Mouse (Mus musculus) limb, embryonic 11.5 days (tissue): Measurements from ENCODE around the gene Gm49396. TPM values are rescaled to one million over a fixed set of nuclear protein-coding genes. Genes with fewer than 3 reads are reported as not detected.
A peak's percentile ranks its signal among the peaks of the same experiment; 100 is the strongest.

ENCODE experiments used
- ATAC-seq: fragments of 200-750 bp; cut with Nextera tagmentation; 2 replicates; pipeline ENCODE4 v1.8.0; 2017; ENCODE audit warnings: low read depth; ENCODE audit not compliant: insufficient number of reproducible peaks, low FRiP score, low TSS enrichment
- DNase-seq: peaks from one replicate; pipeline ENCODE4 v3.0.0-alpha.2; 2015; ENCODE audit warnings: low spot score
- H3K27ac ChIP-seq: fragments of 300-500 bp; sonication (generic); replicated peaks from 2 replicates; pipeline ENCODE4 v1.5.1; 2014; ENCODE audit warnings: low read depth, mild to moderate bottlenecking, low read length
- H3K27me3 ChIP-seq: fragments of 300-500 bp; sonication (generic); 2 replicates; pipeline ENCODE4 v1.6.1; 2014; ENCODE audit warnings: mild to moderate bottlenecking, low read length, mixed read lengths; ENCODE audit not compliant: control insufficient read depth, insufficient read depth
- H3K36me3 ChIP-seq: fragments of 300-500 bp; sonication (generic); 2 replicates; pipeline ENCODE4 v1.6.1; 2014; ENCODE audit warnings: mild to moderate bottlenecking, low read length, moderate library complexity, mixed read lengths; ENCODE audit not compliant: control insufficient read depth, insufficient read depth
- H3K4me1 ChIP-seq: fragments of 300-500 bp; sonication (generic); 2 replicates; pipeline ENCODE4 v1.6.1; 2014; ENCODE audit warnings: low read length, mixed read lengths; ENCODE audit not compliant: control insufficient read depth, insufficient read depth
- H3K4me2 ChIP-seq: fragments of 300-500 bp; sonication (generic); 2 replicates; pipeline ENCODE4 v1.6.1; 2014; ENCODE audit warnings: low read depth, mild to moderate bottlenecking, moderate library complexity; ENCODE audit not compliant: severe bottlenecking
- H3K4me3 ChIP-seq: fragments of 300-500 bp; sonication (generic); 2 replicates; pipeline ENCODE4 v1.5.1; 2014; ENCODE audit warnings: low read depth, low read length
- H3K9ac ChIP-seq: fragments of 300-500 bp; sonication (generic); 2 replicates; pipeline ENCODE4 v1.6.1; 2014; ENCODE audit warnings: mild to moderate bottlenecking, low read length
- H3K9me3 ChIP-seq: fragments of 300-500 bp; sonication (generic); 2 replicates; pipeline ENCODE4 v1.6.1; 2016; ENCODE audit warnings: low read length; ENCODE audit not compliant: control insufficient read depth
- WGBS: fragments of 180-500 bp; shearing (Covaris S2); extraction: QIAGEN DNeasy Blood & Tissue Kit; methylation state at CpG from one replicate; pipeline ENCODE4 v1.1.7; 2014; 5-methylcytosine and 5-hydroxymethylcytosine counted together
- polyA plus RNA-seq: library from polyadenylated mRNA; unstranded; fragments of >200 nt; fragmentation: Nextera tagmentation; extraction: Ambion mirVana; gene quantifications from 2 replicates; pipeline ENCODE4 v1.2.1, GENCODE M21; 2014

The Gm49396 gene
- polyA plus RNA-seq, 1 experiment from 2014 or later, result 6.0 TPM

- Histone ChIP-seq H3K4me3 (no peak overlapping the region), H3K9me3 (no peaks in the 10 kb centered on the region), H3K4me2 (no peak overlapping the region), H3K36me3 (peaks cover 5% of the 10 kb centered on the region; the same call in 1 of the 2 replicates), H3K9ac (no peak overlapping the region), H3K4me1 (peaks cover 8% of the 10 kb centered on the region; the same call in 1 of the 2 replicates), H3K27me3 (no peaks in the 10 kb centered on the region), H3K27ac (no peak overlapping the region)
- WGBS, result 79% methylated on average over 2 of the region's 2 CpGs
- no peak for ATAC-seq
- DNase-seq, result no peak
These were observed 13.3 kb upstream of the Gm49396 start for GRCm38 (mm10) chr7:30549880-30550279.

DNA sequence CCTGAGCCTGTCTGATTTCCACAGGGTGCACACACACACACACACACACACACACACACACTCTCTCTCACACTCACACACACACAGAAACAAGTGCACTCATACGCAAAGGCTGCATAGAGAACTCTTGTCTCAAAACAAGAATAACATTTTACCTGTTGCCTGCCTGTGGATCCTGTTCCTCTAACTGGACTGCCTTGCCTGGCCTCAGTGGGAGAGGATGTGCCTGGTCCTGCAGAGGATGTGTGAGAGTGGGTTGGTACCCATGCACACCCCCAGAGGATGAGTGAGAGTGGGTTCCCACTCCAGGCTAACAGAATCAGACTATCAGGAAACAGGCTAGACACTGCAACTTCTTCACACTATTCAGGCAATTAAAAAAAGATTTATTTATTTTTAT, 12.5 kb upstream of the Gm49396 start:
- no peak overlapping the region for H3K4me3 ChIP-seq
- no peak overlapping the region for H3K4me2 ChIP-seq
- H3K9me3 ChIP-seq, result no peaks in the 10 kb centered on the region
- 100% methylated on average over 1 of the region's 1 CpGs for WGBS
- H3K9ac ChIP-seq, result no peak overlapping the region
- H3K4me1 ChIP-seq, result peaks cover 8% of the 10 kb centered on the region; the same call in 1 of the 2 replicates
- DNase-seq (no peak), ATAC-seq (no peak)
- H3K36me3 ChIP-seq, result peaks cover 7% of the 10 kb centered on the region; the same call in 1 of the 2 replicates
- no peaks in the 10 kb centered on the region for H3K27me3 ChIP-seq
- no peak overlapping the region for H3K27ac ChIP-seq

GRCm38 (mm10) chr7:30551445-30552101, 11.6 kb upstream of the Gm49396 start:
- H3K27ac ChIP-seq, result peak overlapping the region; percentile 97
- H3K4me3 ChIP-seq, result peak overlapping the region; percentile 55
- no peaks in the 10 kb centered on the region for H3K27me3 ChIP-seq
- peak overlapping the region; percentile 79 for H3K9ac ChIP-seq
- H3K4me1 ChIP-seq, result peaks cover 8% of the 10 kb centered on the region; the same call in 1 of the 2 replicates
- DNase-seq (no peak), ATAC-seq (peak; percentile 58)
- peaks cover 7% of the 10 kb centered on the region; the same call in 1 of the 2 replicates for H3K36me3 ChIP-seq
- WGBS, result 3% methylated on average over 10 of the region's 10 CpGs
- H3K4me2 ChIP-seq, result peak overlapping the region; percentile 82
- no peaks in the 10 kb centered on the region for H3K9me3 ChIP-seq

DNA sequence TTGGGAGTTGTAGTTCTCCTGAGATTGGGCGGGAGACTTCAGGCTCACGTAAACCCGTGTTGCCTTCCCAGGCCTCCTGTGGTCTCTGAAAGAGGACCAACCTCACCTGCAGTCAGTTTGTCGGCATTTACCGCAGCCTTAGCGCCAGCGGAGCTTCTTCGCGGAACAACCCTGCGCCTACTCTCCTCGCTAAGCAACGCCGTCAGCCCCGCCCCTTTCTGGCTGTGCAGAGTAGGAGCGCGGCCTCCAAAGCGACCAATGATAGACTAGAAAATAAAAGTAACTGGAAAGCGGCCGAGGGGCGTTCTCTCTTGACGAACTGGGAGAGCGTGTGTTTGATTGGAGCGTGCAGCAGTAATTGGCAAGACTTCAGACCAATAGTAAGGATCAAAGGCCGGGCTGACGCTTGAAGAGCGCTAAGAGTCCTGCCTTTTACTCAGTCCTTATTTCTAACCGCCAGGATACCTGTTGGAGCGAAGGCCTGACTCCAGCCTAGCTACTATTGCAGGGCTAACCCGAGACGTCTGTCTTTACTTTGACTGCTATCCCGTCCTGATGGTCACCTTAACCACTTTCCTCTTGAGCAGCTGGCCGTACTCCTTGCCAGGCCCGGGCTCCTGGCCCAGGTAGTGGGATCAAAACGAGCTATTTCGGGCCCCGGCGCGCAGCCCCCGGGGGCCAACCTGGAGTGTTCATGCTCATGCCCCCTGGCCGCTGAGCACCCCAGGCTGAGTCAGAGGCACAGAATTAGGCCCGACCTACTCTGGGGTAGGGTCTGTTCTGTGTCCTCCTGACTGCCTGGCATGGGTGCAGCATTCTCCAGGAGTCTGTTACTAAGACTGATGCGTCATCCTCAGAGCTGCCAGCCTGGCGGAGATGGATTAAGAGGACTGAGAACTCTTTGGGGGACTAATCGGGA, 10.8 kb upstream of the Gm49396 start, which contains the start of the genes Hspb6 and Proser3:
Hspb6 (plus strand) TSS at position 77 of the 919 bp plus-strand sequence.
Proser3 (minus strand) TSS at position 198 of the 919 bp plus-strand sequence.
- H3K27me3 ChIP-seq, result no peaks in the 10 kb centered on the region
- H3K9me3 ChIP-seq, result no peaks in the 10 kb centered on the region
- H3K4me2 ChIP-seq, result peak within 1 kb of the TSS; percentile 82
- peak within 1 kb of the TSS; percentile 97 for H3K27ac ChIP-seq
- peak; percentile 96 for DNase-seq
- peak within 1 kb of the TSS; percentile 55 for H3K4me3 ChIP-seq
- peaks cover 11% of the 10 kb centered on the region; the same call in 1 of the 2 replicates for H3K36me3 ChIP-seq
- peak; percentile 93 for ATAC-seq
- peaks cover 8% of the 10 kb centered on the region; the same call in 1 of the 2 replicates for H3K4me1 ChIP-seq
- peak within 1 kb of the TSS; percentile 79 for H3K9ac ChIP-seq
- WGBS, result under 1% methylated on average over 44 of the region's 44 CpGs

- Histone ChIP-seq H3K27ac (peak overlapping the region; percentile 78; the same call in 1 of the 2 replicates), H3K9ac (peak overlapping the region; percentile 64), H3K4me1 (peaks cover 8% of the 10 kb centered on the region; the same call in 1 of the 2 replicates), H3K36me3 (peaks cover 11% of the 10 kb centered on the region; the same call in 1 of the 2 replicates), H3K27me3 (no peaks in the 10 kb centered on the region), H3K4me3 (peak overlapping the region; percentile 55), H3K4me2 (peak overlapping the region; percentile 82), H3K9me3 (no peaks in the 10 kb centered on the region)
- DNase-seq, result peak; percentile 40
- no peak for ATAC-seq
- WGBS, result 12% methylated on average over 23 of the region's 23 CpGs
These were observed 10.0 kb upstream of the Gm49396 start for GRCm38 (mm10) chr7:30553021-30553589.

GRCm38 (mm10) chr7:30553810-30554584, 9.1 kb upstream of the Gm49396 start:
- Histone ChIP-seq H3K4me3 (no peak overlapping the region), H3K27me3 (no peaks in the 10 kb centered on the region), H3K27ac (no peak overlapping the region), H3K36me3 (peaks cover 8% of the 10 kb centered on the region; the same call in 1 of the 2 replicates), H3K9me3 (no peaks in the 10 kb centered on the region), H3K4me2 (peak overlapping the region; percentile 82), H3K9ac (peak overlapping the region; percentile 64; the same call in 1 of the 2 replicates), H3K4me1 (peaks cover 14% of the 10 kb centered on the region)
- WGBS, result 85% methylated on average over 22 of the region's 22 CpGs
- ATAC-seq (no peak), DNase-seq (no peak)

DNA sequence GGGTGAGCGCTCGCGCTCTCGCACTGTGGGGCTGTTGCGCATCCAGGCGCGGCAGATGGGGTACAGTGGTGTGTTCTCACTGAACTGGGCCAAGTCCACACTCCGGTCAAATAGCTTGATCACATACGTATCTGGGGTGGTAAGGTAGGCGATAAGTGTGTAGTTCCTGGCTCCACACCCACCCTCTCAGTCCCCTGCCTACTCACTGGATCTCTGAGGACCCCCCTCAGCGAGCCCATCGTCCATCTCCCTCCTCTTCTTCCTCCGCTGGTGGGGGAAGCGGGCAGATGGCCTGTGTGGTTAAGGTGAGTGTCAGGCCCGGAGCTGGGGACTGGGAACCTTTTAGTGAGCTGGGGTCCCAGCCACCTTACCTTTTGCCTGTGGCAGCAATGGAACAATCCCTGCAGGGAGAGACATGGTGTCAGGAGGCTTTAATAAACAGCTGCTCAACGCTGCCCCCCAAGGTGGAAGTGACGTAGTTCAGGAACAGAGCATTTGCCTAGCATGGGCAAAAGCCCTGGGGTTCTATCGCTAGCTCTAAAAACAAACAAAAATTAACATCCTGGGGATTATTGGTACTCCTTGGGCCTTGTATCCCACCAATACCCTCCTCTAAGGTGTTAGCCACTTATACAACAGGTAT, 6.1 kb upstream of the Gm49396 start:
- ATAC-seq (no peak), DNase-seq (no peak)
- Histone ChIP-seq H3K27me3 (no peaks in the 10 kb centered on the region), H3K36me3 (peaks cover 8% of the 10 kb centered on the region; the same call in 1 of the 2 replicates), H3K9ac (no peak overlapping the region), H3K4me2 (no peak overlapping the region), H3K27ac (no peak overlapping the region), H3K9me3 (no peaks in the 10 kb centered on the region), H3K4me3 (no peak overlapping the region), H3K4me1 (peaks cover 14% of the 10 kb centered on the region)
- WGBS, result 93% methylated on average over 18 of the region's 18 CpGs
